Mouse (Mus musculus) ES-CJ7 (cell line): ENCODE results near the gene Rtn1.
A peak's percentile ranks its signal among the peaks of the same experiment; 100 is the strongest.

Source experiments
- DNase-seq: peaks from one replicate; pipeline ENCODE4 v3.0.0; 2011; ENCODE audit warnings: low read depth, low spot score

Gene Rtn1

DNA sequence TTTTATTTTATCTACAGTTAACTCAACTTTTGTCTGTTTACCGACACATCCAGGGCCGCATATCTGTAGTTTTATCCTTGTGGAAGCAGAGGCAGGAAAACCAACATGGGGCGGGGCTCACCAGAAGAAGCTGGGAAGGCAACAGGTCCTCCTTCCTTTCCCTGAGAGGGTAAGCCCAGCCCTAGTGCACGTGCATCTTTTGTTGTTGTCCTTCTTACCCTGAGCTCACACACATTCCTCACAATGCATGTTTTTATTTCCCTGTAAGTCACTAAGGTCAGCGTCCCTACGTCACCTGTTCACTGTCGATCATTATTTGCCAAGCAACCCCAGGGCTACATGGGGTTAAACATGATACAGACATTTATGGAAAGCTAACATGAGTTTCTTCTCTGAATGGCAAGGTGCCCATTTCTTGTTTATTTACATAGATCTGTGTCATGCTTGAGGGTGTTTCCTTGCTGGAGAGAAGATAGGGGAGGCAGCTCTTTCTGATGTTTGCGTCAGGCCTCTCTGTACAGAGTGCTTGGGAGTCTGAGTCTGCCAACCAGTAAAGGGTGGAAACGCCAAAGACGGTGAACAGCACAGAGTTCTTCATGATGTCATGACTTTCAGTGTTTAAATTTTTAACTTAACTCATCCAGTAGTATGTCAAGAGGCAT is 84.5 kb downstream of the Rtn1 start:
- DNase-seq: no peak

GRCm38 (mm10) chr12:72323778-72324177 is 85.1 kb downstream of the Rtn1 start:
- no peak for DNase-seq

GRCm38 (mm10) chr12:72315732-72316465 is 93.0 kb downstream of the Rtn1 start:
- no peak for DNase-seq

- DNase-seq: no peak
Measured at GRCm38 (mm10) chr12:72310818-72311217, 98.0 kb downstream of the Rtn1 start.

GRCm38 (mm10) chr12:72308506-72308905 is 100.3 kb downstream of the Rtn1 start:
- no peak for DNase-seq

GRCm38 (mm10) chr12:72306281-72306680 is 102.6 kb downstream of the Rtn1 start:
- no peak for DNase-seq

DNA sequence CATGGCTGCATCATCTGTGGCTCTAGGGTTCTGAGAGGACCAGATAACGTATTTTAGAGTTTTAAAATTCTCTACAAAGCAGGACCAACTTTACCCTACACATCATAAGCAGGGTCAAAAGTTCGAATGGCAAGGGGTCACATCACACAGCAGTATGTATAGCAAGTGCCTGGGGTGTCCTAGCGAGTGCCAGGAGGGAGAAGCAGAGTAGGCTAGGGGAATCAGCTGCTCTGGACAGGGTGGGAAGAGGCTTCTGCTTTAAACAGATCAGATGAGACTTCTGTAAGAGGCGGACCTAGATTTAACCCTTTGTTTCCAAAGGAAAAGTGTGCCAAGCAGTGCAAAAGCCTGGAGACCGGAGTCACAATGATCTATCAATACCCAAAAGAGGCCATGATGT is 103.4 kb downstream of the Rtn1 start:
- DNase-seq: no peak

- DNase-seq: no peak
Measured at GRCm38 (mm10) chr12:72304985-72305384, 103.9 kb downstream of the Rtn1 start.

GRCm38 (mm10) chr12:72304347-72304688 is 104.5 kb downstream of the Rtn1 start:
- no peak for DNase-seq

DNA sequence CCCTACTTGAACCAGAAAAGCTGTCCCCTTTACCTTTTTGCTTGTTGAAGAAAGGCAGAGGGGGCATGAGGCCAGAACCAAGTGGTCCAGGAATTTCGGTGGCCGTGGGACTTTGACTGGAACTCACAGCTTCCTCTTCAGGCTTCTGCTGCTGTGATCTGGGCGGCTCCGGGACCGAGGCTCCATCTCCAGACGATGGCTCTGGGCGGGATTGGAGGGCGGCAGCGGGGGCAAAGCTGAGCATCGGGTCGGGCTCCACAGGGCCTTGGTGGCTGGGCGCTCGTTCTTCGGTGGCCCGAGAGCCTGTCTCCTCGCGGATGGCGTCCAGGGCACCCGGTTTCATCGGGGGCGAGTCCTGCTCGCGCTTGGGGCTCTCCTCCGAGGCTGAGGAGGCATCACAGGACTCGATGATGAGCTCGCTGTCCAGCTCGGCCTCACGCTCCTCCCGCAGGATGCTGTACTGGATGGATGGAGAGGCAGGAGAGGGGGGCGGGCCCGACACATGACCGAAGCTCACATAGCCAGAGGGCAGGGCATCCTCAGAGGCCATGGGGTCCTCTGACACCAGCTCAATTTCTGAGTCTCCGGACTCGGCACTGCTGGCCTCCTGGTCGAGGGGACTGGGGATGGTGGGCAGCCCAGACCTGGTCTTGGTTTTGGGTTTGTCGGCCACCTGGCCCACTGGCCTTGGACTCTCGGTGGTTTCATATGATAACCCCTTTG is 105.1 kb downstream of the Rtn1 start:
- no peak for DNase-seq

DNA sequence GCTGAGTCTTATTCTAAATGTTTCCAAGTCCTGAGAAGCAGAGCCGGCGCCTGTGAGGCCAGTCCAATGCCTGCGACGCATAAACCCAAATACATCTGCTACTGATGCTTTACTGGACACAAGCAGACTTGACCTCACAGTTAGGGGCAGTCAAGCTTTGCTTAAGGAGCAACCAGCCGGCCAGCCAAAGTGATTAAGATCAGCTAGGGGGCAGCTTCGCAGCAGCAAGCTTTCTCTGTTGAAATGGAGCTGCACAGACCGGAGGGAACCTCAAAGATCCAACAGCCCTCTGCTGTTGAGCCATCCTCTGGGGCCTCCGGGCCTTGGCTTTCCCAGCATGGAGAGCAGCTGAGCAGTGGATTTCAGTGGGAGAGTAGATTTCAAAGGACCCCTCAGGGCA is 107.4 kb downstream of the Rtn1 start:
- DNase-seq: no peak

DNA sequence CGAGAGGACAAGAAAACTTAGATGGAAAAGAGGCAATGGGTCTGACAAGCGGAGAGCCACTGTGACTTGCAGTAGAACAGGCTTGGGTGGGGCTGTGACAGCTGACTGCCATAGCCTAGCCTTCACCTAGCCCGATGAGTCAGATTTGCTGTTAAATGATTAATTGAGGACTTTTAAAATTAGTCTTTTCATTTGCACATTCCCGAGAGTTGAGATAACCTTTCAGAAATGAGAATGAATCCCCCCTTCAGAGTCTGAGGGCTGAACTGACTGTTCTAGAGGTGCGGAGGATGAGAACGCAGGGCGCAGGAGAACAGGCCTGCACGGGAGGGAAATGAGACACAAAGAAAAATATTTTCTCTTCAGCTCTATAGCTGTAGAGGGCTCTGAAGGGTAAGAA is 107.9 kb downstream of the Rtn1 start:
- no peak for DNase-seq

DNA sequence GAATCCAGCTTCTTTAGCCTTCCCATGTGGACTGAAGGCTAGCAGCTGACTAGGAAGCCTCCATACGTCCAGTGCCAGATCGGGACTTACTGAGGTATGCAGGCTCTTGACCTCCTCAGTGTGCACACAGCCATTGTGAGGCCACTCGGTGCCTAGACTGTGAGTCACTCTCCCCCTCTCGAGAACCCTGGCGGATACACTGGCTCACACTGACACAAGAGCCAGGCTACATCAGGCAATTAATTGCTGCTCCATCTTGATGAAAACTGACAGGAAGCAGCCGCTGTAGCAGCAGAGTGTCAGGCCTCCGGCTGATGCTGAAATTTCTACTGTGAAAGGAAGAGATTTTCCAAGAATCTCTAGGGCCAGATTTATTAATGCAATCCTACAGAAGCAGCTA is 110.6 kb downstream of the Rtn1 start:
- DNase-seq: no peak

GRCm38 (mm10) chr12:72296552-72296951 is 112.3 kb downstream of the Rtn1 start:
- DNase-seq: no peak

- peak; percentile 44 for DNase-seq
Measured at GRCm38 (mm10) chr12:72293185-72293584, 115.7 kb downstream of the Rtn1 start.

GRCm38 (mm10) chr12:72292566-72292965 is 116.3 kb downstream of the Rtn1 start:
- DNase-seq: no peak

GRCm38 (mm10) chr12:72291266-72291665 is 117.6 kb downstream of the Rtn1 start:
- DNase-seq: no peak

- no peak for DNase-seq
Measured at GRCm38 (mm10) chr12:72288215-72288614, 120.6 kb downstream of the Rtn1 start.

DNA sequence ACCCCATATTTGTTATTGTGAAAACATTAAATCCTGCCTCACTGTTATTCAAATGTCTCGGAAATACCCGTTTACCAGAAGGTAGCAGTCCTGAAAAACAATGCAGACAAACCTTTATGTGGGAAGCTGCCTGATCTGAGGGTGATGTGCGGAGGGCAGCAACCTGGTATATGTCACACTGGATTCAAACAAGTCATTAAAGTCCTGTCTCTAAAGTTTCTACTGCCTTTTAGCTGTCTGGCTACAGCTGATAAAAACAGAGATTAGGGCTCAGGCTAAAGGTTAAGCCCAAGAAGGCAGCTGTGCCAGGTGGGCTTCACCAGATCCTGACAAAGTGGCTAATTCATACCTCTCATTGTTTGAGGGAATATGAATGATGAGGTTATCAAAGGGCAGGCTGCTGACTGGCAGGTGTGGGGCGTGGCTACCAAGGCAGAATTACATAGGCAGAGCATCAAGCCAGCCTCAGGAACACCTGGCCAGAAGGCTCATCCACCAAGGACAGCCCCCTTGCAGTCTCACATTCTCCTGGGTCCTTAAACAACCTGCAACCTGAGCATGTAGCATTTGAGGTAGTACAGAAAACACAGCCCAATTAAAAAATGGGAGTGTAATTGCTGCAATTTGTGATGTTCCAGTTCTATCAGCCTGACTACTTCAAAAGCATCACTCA is 121.4 kb downstream of the Rtn1 start:
- no peak for DNase-seq

DNA sequence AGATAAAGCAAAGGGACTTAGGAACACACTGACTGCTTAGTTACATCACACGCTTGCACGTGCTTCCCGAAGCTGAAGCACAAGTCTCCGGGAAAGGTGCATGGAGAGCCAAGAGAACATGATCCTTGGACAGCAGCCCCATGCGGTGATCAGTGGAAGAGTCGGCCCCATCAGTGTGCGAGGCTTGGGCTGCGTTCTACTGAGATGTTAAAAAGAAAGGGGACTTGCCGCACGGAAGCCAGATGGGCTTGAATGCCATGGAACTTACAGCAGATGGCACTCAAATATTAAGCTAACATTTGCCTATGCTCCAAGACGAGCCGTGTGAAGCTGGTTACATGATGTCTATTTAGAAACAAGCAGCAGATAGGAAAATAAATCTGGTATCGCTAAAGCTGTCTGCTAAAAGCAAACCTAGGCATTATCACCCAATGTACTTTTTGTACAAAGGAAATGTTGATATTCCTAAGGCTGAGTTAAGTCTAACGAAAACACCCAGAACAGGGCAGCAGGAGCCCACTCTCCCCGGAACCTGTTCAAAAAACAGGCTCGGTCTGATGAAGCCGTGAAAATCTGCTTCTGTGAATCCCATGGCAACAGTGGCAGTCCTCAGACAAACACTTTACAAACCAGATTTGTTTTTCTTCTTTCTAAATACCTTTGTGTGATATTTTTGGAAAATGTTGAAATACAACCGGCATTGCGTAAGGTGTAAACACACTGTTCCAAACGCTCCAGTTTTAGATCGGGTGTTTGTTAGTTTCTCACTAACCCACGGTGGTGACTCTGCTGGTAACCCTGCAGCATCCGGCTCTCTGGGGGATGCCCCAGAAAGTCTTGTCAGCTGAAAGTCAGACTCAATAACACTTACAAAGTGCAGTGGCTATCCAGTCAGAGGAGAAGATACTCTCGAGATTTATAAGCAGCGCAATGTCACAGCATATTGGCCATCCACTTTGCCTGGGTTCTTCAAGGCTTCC is 123.2 kb downstream of the Rtn1 start:
- no peak for DNase-seq

DNA sequence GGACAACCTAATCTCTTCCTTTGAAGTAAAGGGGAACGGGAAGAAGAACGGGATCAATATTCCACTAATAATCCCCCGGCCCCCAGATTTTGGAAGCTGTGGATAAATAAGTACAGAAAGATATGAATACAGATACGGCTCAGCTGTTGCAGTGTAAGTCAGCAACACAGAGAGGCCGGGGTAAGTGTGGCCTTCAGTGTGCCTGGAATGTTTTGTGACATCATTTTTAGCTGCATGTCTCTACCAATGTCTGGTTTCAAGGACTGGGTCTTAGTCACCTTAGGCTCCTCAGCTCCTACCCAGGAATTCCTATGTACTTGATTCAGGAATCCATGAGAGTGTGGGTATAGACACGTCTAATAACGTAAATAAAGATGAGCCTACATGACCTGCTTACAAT is 124.3 kb downstream of the Rtn1 start:
- no peak for DNase-seq
